Mouse (Mus musculus) adrenal gland, adult 2 months (tissue): ENCODE measurements at regions not wholly inside any gene's neighbourhood (a gene's known extent, or its start where the extent isn't known, plus 50 kb on each side); places are given as distances from the start of the nearest gene placed in this dataset.

Experiments
- DNase-seq: peaks from one replicate; pipeline ENCODE4 v3.0.0; 2021

DNA sequence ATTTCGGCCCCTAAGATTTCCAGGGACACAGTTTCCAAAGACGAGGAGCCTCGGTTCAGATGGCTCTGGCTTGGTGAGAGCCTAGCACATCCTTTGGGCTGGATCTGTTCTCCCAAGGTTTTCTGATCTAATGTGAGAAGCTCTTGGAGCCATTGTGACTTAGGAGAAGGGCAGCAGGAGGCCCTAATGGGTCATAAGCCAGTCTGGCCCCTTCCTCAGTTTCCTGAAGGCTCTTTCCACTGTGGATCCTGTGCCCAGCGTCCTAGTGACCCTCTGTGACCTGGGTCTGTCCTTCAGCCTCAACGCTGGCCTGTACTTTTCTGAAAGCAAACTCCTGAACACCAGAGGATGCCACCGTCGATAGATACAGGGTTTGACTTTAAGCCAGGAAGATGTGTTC is 113.1 kb upstream of the Haao start:
- no peak for DNase-seq

DNA sequence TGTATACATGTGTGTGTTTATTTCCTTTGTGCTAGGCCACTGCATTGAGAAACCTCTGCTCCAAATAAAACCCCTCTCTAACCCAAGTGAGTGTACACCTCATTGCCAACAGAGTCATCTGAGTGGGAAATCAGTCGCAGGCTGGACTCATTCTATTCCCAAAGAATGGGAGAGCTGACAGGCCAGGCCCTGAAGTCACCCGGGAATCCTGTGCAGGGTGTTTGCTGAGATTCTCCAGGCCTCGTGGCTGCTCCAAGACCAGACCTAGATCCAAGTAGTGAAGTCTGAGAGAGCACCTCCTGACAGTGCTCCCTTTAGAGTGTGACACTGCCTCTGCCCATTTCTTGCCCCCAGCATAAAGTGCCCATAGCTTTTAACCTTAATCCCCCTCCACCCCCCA is 112.4 kb upstream of the Haao start:
- DNase-seq = no peak

DNA sequence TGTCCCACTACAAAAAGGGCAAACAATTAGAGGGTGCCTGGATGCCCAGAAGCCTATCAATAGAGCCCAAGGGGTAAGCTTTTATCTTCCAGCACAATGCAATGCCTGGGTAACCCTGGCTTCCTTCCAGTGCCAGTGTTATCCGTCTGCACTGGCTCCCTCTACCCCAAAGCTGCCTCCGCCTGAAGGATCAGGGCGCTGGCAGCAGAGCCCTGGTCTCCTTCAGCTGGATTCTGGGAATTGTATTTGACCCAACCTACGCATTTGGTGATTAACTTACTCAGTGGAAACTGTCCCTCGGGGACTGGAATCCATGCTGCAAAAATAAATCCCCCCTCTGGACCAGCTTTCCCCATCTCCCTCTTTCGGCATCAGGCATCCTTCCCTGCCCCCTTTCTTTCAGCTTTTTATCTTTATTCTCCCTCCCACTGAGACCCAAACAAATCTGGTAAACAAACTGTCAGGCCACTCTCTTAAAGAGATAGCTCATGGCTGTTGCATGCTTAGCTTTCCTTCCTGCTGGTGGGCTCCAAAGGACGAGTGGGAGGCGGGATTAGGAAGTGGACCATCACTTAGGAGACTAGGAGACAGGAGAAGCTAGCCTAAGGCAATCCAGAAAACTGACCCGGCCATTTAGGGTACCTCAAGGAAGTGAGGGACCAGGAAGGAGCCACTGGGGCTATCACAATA is 111.5 kb upstream of the Haao start:
- DNase-seq = no peak

DNA sequence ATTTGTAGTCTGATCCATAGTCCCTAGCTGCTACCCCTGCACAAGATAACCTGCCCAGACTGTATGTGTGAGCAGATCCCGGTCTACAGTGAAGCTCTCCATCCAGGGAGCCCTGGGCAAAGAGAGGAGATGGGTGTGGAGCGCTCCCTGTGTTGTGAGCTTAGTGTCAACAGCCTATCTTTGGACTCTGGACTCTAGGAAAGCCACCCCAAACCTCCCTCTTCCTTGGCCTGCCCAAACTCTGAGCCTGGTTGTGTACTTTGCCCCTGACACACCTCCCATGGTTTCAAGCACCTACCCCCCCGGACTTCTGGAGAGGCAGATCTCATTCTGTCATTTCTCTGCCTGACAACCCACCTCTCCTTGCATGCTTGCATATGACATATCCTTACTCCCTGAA is 110.9 kb upstream of the Haao start:
- DNase-seq = no peak

DNA sequence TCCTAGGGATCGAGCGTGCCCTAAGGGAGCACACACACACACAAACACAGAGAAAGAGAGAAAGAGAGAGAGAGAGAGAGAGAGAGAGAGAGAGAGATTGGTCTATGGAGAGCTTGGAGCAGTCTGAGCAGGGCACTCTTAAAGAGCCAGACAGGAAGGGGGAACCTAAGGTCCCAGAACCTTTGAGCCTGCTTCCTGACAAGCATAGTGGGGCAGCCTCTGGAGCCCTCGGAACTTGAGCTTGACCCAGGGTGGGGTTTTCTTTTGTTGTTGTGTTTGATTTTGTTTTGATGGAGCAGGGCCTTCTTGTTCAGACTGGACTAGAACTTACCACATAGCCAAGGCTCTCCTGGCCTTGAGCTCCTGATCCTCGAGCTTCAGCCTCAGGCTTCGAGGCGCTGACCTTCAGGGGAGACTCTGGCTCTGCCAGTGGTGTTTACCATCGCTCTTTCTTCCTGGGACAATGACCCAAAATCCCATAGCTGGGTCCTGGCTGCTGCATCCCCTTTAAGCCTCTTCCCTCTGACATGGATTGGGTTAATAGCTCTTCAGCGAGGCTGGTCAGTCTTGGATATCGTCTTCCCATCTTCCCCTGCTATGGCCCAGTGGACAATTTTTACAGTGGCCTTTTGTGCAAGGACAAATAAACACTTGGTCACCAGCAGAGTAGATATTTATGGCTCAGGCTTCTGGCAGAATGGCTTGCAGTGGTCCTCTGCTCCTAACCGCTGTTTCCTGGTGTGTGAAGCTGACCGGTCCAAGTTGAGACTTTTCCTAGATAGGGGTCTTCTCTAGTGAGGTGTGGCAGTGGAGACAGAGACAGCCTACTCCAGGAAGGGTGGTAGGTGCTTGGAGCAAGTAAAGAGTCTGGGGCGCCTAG is 110.1 kb upstream of the Haao start:
- no peak for DNase-seq

DNA sequence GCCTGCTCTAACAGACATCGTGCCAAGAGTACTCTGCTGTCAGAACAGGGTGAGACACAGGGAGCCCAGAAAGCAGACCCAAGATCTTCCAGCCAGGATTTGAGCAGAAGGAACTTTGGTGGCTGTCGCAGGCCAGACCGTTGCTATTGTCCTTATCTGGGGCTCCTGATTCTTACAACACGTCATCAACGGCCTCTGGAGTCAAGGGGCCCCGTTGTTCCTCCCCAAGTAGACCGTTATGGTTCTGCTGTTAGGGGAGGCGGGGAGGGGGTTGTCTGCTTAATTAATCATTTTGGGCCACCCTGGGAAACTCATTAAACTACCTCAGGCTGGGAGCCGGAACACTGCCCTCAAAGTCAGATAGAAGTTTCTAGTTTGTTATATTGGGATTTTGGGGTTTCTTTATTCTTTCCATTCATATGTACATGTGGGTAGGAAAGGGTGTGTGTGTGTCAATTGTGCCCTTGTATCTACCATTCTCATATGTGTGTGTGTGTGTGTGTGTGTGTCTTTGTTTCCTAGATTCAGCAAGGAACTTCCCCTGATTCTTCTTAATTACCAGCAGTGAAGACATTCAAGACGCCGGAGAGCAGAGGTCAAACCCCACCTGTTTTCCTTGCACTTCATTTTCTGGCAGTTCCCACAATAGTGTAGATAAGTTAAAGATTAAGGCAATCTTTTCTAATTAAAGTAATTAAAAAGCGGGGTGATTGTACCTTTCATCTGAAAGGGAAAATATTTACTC is 109.2 kb upstream of the Haao start:
- DNase-seq = no peak

DNA sequence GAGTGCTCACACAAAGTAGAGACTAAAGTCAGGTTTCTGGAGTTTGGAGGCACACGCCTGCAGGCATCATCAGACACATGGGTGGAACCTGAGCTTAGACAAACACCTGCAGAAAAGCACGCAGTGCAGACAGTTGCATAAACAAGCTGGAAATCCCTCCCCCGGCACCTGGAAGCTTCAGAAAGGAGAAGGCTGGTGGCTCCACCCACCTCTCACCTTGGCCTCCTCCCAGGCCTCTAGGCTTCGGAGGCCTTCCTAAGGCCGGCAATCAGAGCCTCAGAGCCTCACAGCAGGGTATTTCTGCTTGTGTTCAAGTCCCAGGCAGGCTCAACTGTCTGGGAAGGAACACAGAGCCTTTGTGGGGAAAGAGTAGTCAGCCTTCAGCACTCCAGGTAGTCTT is 108.2 kb upstream of the Haao start:
- DNase-seq = no peak

DNA sequence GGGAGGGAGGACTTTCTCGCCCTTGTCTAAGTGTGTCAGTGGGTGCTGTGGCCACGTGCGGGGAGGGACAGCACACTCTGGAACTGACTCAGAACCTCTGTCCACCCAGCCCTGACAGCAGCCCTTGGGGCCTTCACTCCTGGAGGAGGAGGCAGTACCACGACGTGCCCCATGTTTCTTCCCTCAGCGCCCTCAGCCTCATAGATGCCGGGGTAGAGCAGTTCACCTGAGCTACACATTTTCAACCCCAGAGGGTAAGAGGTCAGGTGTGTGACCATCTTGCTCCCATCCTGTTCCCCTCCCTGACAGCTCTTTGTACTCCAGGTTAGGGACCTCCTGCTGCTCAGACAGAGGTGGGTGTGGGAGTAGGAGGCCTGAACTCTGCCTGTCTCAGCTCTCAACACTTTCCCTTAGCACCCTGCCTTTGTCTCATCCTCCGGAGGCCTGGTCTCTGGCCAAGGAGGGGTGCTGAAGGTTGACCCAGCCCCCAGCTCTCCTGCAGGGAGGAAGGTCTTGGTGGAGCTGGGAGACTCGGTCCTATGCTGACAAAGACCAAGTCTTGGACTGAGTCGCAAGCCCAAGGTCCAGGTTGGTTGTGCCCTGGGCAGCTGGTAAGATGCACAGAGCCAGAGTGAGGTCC is 107.4 kb upstream of the Haao start:
- DNase-seq = no peak

DNA sequence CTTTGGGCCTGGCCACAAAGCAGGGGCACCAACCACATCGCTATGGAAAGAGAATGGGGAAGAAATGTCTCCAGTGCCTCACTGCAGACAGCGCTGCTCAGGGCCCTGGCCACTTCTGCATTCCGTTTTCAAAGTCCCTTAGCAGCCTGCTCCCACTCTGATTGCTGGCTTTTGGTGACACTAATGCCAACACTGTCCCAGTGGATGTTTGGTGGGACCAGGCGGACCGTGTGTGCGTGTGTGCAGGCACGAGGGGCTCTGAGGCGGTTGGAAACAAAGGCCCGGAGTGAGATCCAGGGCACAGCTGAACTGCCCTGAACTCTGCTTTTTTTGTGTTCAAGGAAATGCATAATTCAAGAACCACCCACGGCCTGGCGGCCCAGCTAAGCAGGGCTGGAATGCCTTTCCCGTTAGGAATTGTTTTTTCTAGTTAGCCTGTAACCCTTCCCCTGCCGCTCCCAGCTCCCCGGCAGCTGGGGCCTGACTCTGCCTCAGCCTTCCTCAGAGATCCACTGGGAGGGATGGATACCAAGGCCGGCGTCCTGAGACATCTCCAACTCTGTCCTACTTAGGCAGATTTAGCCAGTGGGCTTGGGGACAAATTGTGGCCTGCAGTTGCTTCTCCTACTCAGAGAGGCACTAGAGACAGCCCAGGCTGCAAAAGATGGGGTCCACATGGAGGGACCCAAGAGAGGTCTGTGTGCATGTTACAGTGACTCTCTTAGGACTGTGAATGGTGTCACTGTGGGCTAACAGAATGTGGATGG is 106.7 kb upstream of the Haao start:
- peak; percentile 60 for DNase-seq

DNA sequence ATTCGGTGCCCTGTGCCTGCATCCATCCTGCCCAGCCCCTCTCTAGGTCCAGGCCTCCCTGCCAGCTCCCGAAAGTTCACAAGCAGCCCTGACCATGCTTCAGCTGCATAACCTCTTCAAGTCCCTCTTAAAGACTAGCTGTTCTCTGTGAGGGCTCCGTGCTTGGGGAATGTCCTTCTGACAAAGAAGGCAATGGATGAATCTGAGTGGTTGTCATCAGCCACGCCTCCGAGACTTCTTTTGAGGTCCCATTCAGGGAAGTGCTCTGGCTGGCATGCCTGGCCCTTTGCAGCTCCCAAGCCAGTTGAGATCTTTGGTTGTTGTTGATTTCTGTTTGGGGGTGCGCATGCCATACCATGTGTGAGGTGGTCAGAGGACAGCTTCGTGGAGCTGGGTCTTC is 105.9 kb upstream of the Haao start:
- DNase-seq = no peak

DNA sequence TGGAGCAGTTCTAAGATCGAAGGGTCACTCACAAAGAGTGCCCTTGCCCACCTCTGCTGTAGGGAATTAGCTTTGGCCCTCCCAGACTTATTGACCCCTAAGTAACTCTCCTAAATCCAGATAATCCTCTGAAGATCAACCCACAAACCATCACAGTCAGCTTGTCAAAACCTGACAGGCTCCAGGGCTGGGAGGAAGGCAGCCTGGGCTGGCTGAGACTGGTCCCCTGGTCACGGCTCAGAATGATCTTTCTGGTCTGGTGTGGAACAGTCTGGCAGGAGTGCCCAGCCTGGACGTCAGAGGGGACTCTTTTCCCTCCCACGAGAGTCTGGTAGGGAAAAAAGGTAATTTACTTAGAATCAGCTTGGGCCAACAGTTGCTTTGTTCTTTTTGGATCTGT is 99.0 kb upstream of the Haao start:
- no peak for DNase-seq

DNA sequence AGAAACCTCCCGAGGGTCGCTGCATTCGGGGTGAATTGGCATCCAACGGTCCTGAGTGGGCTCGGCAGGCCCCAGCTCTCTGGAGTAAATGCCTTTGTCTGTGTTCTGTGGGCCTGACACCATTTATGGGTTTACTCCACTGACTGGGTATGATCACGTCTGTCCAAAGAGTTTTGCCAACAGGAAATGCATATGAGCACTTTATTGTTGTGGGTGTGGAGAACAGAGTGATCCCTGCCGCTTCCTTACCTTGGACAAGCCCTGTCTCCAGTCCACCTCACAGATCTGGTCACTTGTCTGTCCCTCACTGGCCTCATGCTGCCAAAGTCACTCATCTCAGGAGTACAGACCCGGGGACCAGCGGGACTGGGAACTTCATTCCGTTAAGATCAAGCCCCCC is 91.6 kb upstream of the Haao start:
- DNase-seq = no peak

DNA sequence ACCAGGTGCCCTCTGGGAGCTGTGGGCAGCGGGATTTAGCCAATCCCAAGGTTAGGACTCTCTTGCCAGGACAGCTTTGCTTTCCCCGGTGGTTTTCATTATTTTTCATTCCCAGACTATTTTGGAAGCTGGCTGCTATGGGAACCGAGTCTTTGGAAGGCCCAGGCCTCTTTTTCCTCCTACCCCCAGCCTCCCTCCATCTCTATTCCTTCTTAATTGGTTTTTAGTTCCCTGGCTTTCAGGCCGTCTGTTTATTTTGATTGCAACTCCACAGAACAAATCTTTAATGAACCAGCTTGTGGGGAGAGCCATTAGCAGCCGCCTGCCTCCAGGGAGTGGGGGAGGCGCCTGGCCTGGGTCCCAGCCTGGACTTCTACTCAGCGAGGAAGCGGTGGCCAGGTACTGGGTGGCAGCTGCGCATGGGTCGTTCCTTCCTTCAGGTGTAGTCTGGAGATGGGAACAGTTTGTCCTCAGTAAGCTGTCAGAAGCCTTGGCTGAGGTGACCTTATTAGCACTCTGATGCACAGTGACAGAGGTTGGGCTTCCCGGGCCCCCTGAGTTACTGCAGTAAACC is 91.0 kb upstream of the Haao start:
- DNase-seq = peak; percentile 41

DNA sequence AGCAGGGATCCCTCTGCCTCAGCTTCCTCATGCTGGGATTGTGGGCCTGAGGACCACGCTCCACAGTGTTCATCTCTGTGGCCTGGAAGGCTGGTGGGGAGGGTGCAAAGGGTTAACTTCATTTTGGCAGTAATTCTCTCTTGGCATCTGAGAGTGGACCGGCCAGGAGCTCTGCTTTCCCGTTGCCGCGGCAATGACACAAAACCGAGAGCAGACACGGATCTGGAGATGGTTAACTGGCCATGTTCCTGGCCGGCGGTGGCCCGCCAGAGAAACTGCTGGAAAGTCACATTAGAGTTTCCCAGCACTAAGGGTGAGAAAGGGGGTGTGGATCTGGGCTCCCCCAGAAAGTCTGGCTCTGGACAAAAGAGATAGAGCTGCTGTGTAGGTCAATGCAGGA is 89.8 kb upstream of the Haao start:
- no peak for DNase-seq

DNA sequence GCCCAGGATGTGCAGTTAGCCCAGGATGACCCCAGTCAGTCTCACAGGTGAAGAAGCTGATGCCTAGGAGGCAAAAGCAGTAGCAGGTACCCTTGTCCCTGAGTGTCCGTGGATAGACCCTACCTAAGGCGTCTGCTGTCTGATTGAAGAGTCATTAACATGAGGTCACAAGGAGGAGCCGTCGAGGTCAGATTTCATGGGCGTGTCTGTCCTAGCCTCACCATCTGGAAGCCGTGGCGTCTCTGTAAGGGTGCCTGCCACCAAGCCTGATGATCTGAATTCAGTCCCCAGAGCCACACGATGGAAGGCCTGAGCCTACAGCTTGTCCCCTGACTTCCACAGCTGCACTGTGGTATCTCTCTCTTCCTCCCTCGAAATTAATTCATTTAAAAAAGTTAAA is 88.9 kb upstream of the Haao start:
- DNase-seq = no peak

DNA sequence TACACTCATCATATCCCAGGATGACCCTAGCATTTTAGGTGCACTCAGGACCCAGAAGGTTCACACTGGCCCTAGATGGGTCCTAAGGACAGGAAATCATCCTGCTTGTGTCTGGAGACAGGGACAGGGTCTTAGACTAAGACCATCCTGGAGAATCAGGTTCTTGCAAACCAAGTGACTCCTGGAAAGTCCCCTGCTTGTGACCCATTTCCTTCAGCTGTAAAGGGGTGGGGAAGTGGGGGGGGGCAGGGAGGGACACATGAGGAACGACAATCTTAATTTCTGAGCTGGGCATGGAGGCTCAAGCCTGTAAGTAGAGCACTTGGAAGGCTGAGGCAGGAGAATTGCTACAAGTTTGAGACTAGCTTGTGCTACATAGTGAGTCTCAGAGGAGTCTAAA is 88.2 kb upstream of the Haao start:
- no peak for DNase-seq

DNA sequence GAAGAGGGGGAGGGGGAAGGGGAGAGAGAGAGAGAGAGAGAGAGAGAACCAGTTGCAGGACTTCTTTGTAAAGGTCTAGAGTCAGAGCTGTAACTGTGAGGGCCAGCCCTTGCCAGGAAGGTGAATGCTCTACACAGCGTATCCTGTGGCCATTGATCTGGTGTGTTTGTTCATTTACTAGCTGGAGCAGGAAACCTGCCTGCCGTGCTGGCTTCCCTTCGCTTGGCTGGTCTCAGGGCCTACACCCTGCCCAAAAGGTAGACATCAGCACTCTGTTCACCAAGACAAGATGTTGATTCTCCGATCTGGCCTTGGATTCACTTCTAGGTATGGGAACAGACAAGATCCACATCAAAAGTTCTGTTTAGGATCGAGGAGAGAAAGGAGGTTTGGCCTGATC is 87.5 kb upstream of the Haao start:
- no peak for DNase-seq

DNA sequence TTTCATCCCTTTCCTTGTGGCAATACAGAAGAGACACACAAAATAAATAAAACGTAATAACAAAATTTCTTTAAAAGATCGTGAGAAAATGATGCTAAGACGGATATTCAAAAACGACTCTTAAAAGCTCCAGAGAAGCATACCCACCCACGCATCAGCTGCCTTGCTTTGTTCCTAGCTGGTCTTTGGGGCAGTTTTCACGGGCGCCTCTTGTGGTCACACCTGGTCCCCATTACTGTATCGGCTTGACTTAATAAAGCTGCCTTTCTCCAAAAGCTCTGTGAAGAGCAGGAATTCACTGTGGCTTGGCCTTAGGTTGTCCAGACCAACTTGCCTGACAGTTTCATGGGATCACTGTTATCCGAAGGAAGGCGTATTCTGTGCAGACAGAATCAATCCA is 86.0 kb upstream of the Haao start:
- no peak for DNase-seq

DNA sequence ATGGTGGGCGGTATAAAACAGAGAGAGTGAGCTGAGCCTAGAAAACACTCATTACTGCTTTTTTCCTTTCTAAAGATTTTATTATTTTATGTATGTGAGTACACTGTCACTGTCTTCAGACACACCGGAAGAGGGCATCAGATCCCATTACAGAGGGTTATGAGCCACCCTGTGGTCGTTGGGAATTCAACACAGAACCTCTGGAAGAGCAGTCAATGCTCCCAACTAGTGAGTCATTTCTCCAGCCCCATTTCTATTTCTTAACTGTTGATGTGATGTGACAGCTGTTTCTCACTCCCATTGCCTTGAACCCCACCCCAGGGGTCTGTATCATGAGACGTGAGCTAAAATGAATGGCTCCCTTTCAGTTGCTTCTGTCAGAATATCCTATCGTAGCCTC is 82.6 kb upstream of the Haao start:
- DNase-seq = no peak

DNA sequence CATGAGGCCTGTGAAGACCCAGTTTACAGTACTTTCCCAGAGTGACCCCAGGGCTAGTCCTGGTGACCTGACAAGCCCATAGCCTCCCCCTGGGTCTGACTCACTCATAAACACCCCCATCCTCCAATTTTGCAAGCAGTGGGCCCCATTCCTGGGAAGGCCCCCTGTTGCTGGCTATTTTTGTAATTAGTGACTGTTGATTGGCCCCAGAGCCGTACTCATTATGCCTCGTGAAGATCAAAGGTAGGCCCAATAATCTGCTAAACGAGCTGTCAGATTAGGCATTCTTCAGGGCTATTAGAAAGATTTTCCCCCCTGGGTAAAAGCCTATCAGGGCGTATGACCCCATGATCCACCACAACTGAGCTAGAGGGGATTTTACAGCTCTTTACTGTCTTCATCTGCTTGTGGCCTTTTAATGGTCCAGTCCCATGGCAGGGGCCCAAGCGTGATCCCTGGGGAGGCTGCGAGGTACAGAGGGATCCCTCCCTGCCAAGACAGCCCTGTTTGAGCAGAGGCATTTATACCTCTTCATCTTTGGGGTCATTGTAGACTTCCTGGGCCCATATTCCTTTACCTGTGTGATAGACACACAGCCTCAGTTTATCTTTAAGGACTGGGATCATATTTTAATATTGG is 80.1 kb upstream of the Haao start:
- DNase-seq = peak; percentile 18
